Mouse (Mus musculus) cerebellum, adult 2 months (tissue): ENCODE data around the gene Pip5kl1.

ENCODE experiments used
- CTCF ChIP-seq: fragments of 200-500 bp; IDR thresholded peaks from 2 replicates; pipeline ENCODE4 v1.5.1; 2011; ENCODE audit warnings: low read depth, mild to moderate bottlenecking, control low read depth, low read length, moderate library complexity, borderline replicate concordance; ENCODE audit not compliant: insufficient read depth
- POLR2A ChIP-seq: fragments of 200-500 bp; IDR thresholded peaks from 2 replicates; pipeline ENCODE4 v1.6.1; 2011; ENCODE audit warnings: low read length, control low read depth, borderline replicate concordance; ENCODE audit not compliant: insufficient read depth

DNA sequence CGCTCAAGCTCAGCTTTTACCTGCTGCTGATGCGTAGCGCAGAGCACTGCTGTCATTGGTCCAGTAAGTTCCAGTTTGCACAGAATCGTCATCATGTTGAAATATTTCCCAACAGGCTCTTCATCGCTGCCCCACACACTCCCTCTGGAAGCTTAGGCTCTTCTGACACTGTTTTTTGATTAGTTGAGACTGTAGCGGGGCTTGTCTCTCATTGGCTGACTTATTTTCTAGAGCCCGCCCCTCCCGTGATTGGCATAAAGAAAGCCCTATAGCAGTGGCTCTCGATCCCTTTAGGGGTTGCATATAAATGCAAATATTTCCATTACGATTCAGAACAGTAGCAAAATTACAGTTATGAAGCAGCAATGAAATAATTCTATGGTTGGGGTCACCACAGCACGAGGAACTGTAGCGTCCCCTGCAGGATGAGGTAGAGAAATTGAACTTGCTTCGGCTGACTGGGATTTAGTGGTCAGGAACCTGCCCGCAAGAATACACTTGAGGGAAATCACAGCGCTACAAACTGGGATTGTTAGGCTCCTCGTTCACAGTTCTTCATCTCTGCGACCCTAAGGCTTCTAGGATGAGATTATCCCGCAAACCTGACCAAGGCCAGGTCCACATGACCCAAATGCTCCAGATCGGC is 7.0 kb downstream of the Pip5kl1 start:
- TF ChIP-seq CTCF: no peak
- no peak for TF ChIP-seq POLR2A
